Mouse (Mus musculus) neural tube, embryonic 11.5 days (tissue): ENCODE data around the gene Spg20. TPM values are rescaled to one million over a fixed set of nuclear protein-coding genes. Genes with fewer than 3 reads are reported as not detected.

Source experiments
- ATAC-seq: fragments of 200-750 bp; cut with Nextera tagmentation; 2 replicates; pipeline ENCODE4 v1.8.0; 2017; ENCODE audit warnings: moderate number of reproducible peaks, mild to moderate bottlenecking, moderate TSS enrichment, moderate library complexity; ENCODE audit not compliant: insufficient read depth, low FRiP score, low TSS enrichment
- DNase-seq: peaks from one replicate; pipeline ENCODE4 v3.0.0-alpha.2; 2015; ENCODE audit warnings: low spot score
- H3K27ac ChIP-seq: fragments of 300-500 bp; sonication (generic); 2 replicates; pipeline ENCODE4 v1.5.1; 2014; ENCODE audit warnings: low read depth, mild to moderate bottlenecking, low read length
- H3K27me3 ChIP-seq: fragments of 300-500 bp; sonication (generic); 2 replicates; pipeline ENCODE4 v1.6.1; 2014; ENCODE audit warnings: mild to moderate bottlenecking, low read length, mixed read lengths; ENCODE audit not compliant: control insufficient read depth, insufficient read depth
- H3K36me3 ChIP-seq: fragments of 300-500 bp; sonication (generic); 2 replicates; pipeline ENCODE4 v1.6.1; 2014; ENCODE audit warnings: mild to moderate bottlenecking, low read length, moderate library complexity, mixed read lengths; ENCODE audit not compliant: control insufficient read depth, insufficient read depth
- H3K4me1 ChIP-seq: fragments of 300-500 bp; sonication (generic); 2 replicates; pipeline ENCODE4 v1.6.1; 2014; ENCODE audit warnings: low read length, mixed read lengths; ENCODE audit not compliant: control insufficient read depth, insufficient read depth
- H3K4me2 ChIP-seq: fragments of 300-500 bp; sonication (generic); 2 replicates; pipeline ENCODE4 v1.6.1; 2014; ENCODE audit warnings: low read depth, mild to moderate bottlenecking, moderate library complexity
- H3K4me3 ChIP-seq: fragments of 300-500 bp; sonication (generic); 2 replicates; pipeline ENCODE4 v1.5.1; 2014; ENCODE audit warnings: low read depth, low read length
- H3K9ac ChIP-seq: fragments of 300-500 bp; sonication (generic); 2 replicates; pipeline ENCODE4 v1.6.1; 2014; ENCODE audit warnings: mild to moderate bottlenecking, low read length
- H3K9me3 ChIP-seq: fragments of 300-500 bp; sonication (generic); 2 replicates; pipeline ENCODE4 v1.6.1; 2016; ENCODE audit warnings: low read length; ENCODE audit not compliant: control insufficient read depth
- WGBS: fragments of 180-500 bp; shearing (Covaris S2); extraction: QIAGEN DNeasy Blood & Tissue Kit; methylation state at CpG from one replicate; pipeline ENCODE4 v1.1.7; 2014; 5-methylcytosine and 5-hydroxymethylcytosine counted together
- microRNA-seq: library from miRNA; unstranded; fragments of <30 nt; microRNA quantifications from one replicate; pipeline ENCODE4, GENCODE M21; 2016
- polyA plus RNA-seq: library from polyadenylated mRNA; unstranded; fragments of >200 nt; fragmentation: Nextera tagmentation; extraction: Ambion mirVana; gene quantifications from 2 replicates; pipeline ENCODE4 v1.2.1, GENCODE M21; 2014

Gene Spg20
- polyA plus RNA-seq, 1 experiment from 2014 or later: 55.4 TPM

DNA sequence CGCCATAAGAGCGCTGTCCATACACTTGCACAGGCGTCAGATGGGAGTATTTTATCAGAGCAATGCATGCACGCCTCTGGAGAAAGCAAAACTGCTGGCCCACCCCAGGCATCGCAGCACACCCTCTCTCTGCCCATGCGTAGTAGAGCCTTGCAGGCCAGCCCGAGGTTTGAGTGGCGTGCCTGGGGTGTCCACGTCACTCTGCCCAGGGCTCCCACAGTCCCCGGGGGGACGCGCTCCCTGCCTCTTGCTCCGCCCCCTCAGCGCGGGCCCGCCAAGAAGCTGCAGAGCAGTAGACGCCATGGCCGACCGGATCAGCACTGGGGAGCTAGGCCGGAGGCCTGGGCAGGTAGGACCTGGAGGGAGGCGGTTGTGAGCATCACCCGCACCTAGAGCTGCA, 69.9 kb downstream of the Spg20 start, which contains the start of gene Sohlh2:
TSS of gene Sohlh2 (plus strand) at position 263 of the 400 bp plus-strand sequence.
- H3K4me3 ChIP-seq: no peak within 1 kb of the TSS
- no peaks in the 10 kb centered on the region for H3K36me3 ChIP-seq
- no peaks in the 10 kb centered on the region for H3K4me1 ChIP-seq
- DNase-seq (no peak), ATAC-seq (no peak)
- H3K9me3 ChIP-seq: 0 out of 2 replicates have a peak, but pooled peaks cover 3% of the 10 kb centered on the region
- no peak within 1 kb of the TSS for H3K4me2 ChIP-seq
- WGBS: 93% methylated on average over 22 of the region's 22 CpGs
- H3K9ac ChIP-seq: no peak within 1 kb of the TSS
- H3K27ac ChIP-seq: no peak within 1 kb of the TSS
- no peaks in the 10 kb centered on the region for H3K27me3 ChIP-seq

Small RNA genes within 50 kb of the gene (microRNA-seq; reads per million reads assigned to microRNA genes)
- gene Gm22029: not detected

Other genes with a start within 250 kb of the Spg20 start
- 0.29 and 0.57 TPM in 2 replicates for gene Sertm1, start 196.2 kb upstream of the Spg20 start, polyA plus RNA-seq
- 2.0 and 2.6 TPM in 2 replicates for gene Ccna1, start 56.6 kb upstream of the Spg20 start, polyA plus RNA-seq
- gene Ccdc169, start 25.2 kb downstream of the Spg20 start, polyA plus RNA-seq: 0.19 TPM in 1 of 2 replicates, not detected in the other
- gene Sohlh2, start 69.9 kb downstream of the Spg20 start, polyA plus RNA-seq: 0.09 TPM in 2 replicates
- gene Dclk1, start 130.3 kb downstream of the Spg20 start, polyA plus RNA-seq: 89.0 and 99.0 TPM in 2 replicates